Mouse (Mus musculus): ENCODE measurements around the gene Anpep. TPM values are rescaled to one million over a fixed set of nuclear protein-coding genes. Genes with fewer than 3 reads are reported as not detected.

Gene Anpep
- polyA plus RNA-seq, 1 experiment from 2014 or later: 2.3 TPM

- no peak for ATAC-seq (ENCODE audit: low FRiP score, low read depth)
- Histone ChIP-seq H3K36me3 (no peaks in the 10 kb centered on the region), H3K27me3 (no peaks in the 10 kb centered on the region), H3K4me1 (no peaks in the 10 kb centered on the region), H3K4me3 (no peak overlapping the region), H3K4me2 (replicated peaks) (no peak overlapping the region), H3K9ac (replicated peaks) (no peak overlapping the region), H3K9me3 (no peaks in the 10 kb centered on the region), H3K27ac (replicated peaks) (no peak overlapping the region)
- WGBS: 79% methylated on average over 6 of the region's 6 CpGs
These were observed 29.7 kb downstream of the Anpep start for GRCm38 (mm10) chr7:79831145-79831544.

GRCm38 (mm10) chr7:79828341-79828740 lies 32.5 kb downstream of the Anpep start:
- WGBS: 73% methylated on average over 3 of the region's 3 CpGs
- no peaks in the 10 kb centered on the region for H3K4me1 ChIP-seq

GRCm38 (mm10) chr7:79822092-79822695 lies 38.7 kb downstream of the Anpep start:
- no peak overlapping the region for H3K4me3 ChIP-seq
- no peak overlapping the region for H3K4me2 ChIP-seq (replicated peaks)
- H3K27ac ChIP-seq (replicated peaks): no peak overlapping the region
- no peaks in the 10 kb centered on the region for H3K36me3 ChIP-seq
- H3K9ac ChIP-seq (replicated peaks): no peak overlapping the region
- ATAC-seq (ENCODE audit: low FRiP score, low read depth): no peak
- H3K9me3 ChIP-seq: 0 out of 2 replicates have a peak, but pooled peaks cover 7% of the 10 kb centered on the region
- WGBS: 83% methylated on average over 12 of the region's 12 CpGs
- no peaks in the 10 kb centered on the region for H3K4me1 ChIP-seq
- H3K27me3 ChIP-seq: peaks cover 14% of the 10 kb centered on the region

More at GRCm38 (mm10) chr7:79828341-79828740, 32.5 kb downstream of the Anpep start:
- H3K9ac ChIP-seq (replicated peaks): no peak overlapping the region
- no peaks in the 10 kb centered on the region for H3K36me3 ChIP-seq
- H3K4me2 ChIP-seq (replicated peaks): no peak overlapping the region
- H3K27ac ChIP-seq (replicated peaks): no peak overlapping the region
- no peak for ATAC-seq (ENCODE audit: low FRiP score, low read depth)
- H3K4me3 ChIP-seq: no peak overlapping the region
- 0 out of 2 replicates have a peak, but pooled peaks cover 7% of the 10 kb centered on the region for H3K9me3 ChIP-seq
- H3K27me3 ChIP-seq: no peaks in the 10 kb centered on the region

- no peaks in the 10 kb centered on the region for H3K4me1 ChIP-seq
- H3K9ac ChIP-seq (replicated peaks): no peak overlapping the region
- H3K27me3 ChIP-seq: peaks cover 19% of the 10 kb centered on the region
- H3K4me2 ChIP-seq (replicated peaks): no peak overlapping the region
- no peak for ATAC-seq (ENCODE audit: low FRiP score, low read depth)
- 52% methylated on average over 11 of the region's 11 CpGs for WGBS
- H3K36me3 ChIP-seq: no peaks in the 10 kb centered on the region
- H3K27ac ChIP-seq (replicated peaks): no peak overlapping the region
- H3K9me3 ChIP-seq: 0 out of 2 replicates have a peak, but pooled peaks cover 7% of the 10 kb centered on the region
- H3K4me3 ChIP-seq: no peak overlapping the region
These were observed 40.9 kb downstream of the Anpep start for GRCm38 (mm10) chr7:79819996-79820395.

GRCm38 (mm10) chr7:79819515-79819914 lies 41.3 kb downstream of the Anpep start:
- H3K4me2 ChIP-seq (replicated peaks): no peak overlapping the region
- 0 out of 2 replicates have a peak, but pooled peaks cover 3% of the 10 kb centered on the region for H3K9me3 ChIP-seq
- H3K4me3 ChIP-seq: no peak overlapping the region
- WGBS: 48% methylated on average over 4 of the region's 4 CpGs
- no peaks in the 10 kb centered on the region for H3K4me1 ChIP-seq
- H3K27me3 ChIP-seq: peaks cover 19% of the 10 kb centered on the region
- no peak overlapping the region for H3K27ac ChIP-seq (replicated peaks)
- H3K9ac ChIP-seq (replicated peaks): no peak overlapping the region
- ATAC-seq (ENCODE audit: low FRiP score, low read depth): no peak
- no peaks in the 10 kb centered on the region for H3K36me3 ChIP-seq

GRCm38 (mm10) chr7:79818321-79818720 lies 42.5 kb downstream of the Anpep start:
- no peaks in the 10 kb centered on the region for H3K36me3 ChIP-seq
- H3K27ac ChIP-seq (replicated peaks): no peak overlapping the region
- peaks cover 19% of the 10 kb centered on the region for H3K27me3 ChIP-seq
- H3K4me1 ChIP-seq: no peaks in the 10 kb centered on the region
- no peak overlapping the region for H3K9ac ChIP-seq (replicated peaks)
- 8% methylated on average over 6 of the region's 6 CpGs for WGBS
- H3K4me2 ChIP-seq (replicated peaks): no peak overlapping the region; the same call in 1 of the 2 replicates
- no peaks in the 10 kb centered on the region for H3K9me3 ChIP-seq
- H3K4me3 ChIP-seq: no peak overlapping the region
- no peak for ATAC-seq (ENCODE audit: low FRiP score, low read depth)

- H3K4me3 ChIP-seq: no peak overlapping the region
- H3K4me1 ChIP-seq: no peaks in the 10 kb centered on the region
- H3K36me3 ChIP-seq: no peaks in the 10 kb centered on the region
- peaks cover 45% of the 10 kb centered on the region for H3K27me3 ChIP-seq
- no peak overlapping the region for H3K27ac ChIP-seq (replicated peaks)
- H3K9ac ChIP-seq (replicated peaks): no peak overlapping the region
- WGBS: 84% methylated on average over 1 of the region's 1 CpGs
- H3K4me2 ChIP-seq (replicated peaks): no peak overlapping the region
- no peaks in the 10 kb centered on the region for H3K9me3 ChIP-seq
- ATAC-seq (ENCODE audit: low FRiP score, low read depth): no peak
These were observed 47.5 kb downstream of the Anpep start for GRCm38 (mm10) chr7:79813409-79813808.

- WGBS: 20% methylated on average over 64 of the region's 71 CpGs
- peak; percentile 80 for ATAC-seq (ENCODE audit: low FRiP score, low read depth)
These were observed 50.0 kb downstream of the Anpep start, which contains the start of gene Mesp2 for GRCm38 (mm10) chr7:79810611-79811506. TSS of gene Mesp2 (plus strand) at chr7:79810727.

GRCm38 (mm10) chr7:79808561-79808960 lies 52.3 kb downstream of the Anpep start:
- H3K9me3 ChIP-seq: no peaks in the 10 kb centered on the region
- peaks cover 37% of the 10 kb centered on the region for H3K27me3 ChIP-seq
- WGBS: 90% methylated on average over 7 of the region's 7 CpGs
- H3K4me1 ChIP-seq: no peaks in the 10 kb centered on the region
- no peaks in the 10 kb centered on the region for H3K36me3 ChIP-seq
- no peak overlapping the region for H3K9ac ChIP-seq (replicated peaks)
- H3K4me3 ChIP-seq: no peak overlapping the region
- no peak overlapping the region for H3K27ac ChIP-seq (replicated peaks)
- no peak for ATAC-seq (ENCODE audit: low FRiP score, low read depth)
- no peak overlapping the region for H3K4me2 ChIP-seq (replicated peaks)

More at GRCm38 (mm10) chr7:79810611-79811506, 50.0 kb downstream of the Anpep start, which contains the start of gene Mesp2:
- Histone ChIP-seq H3K4me1 (no peaks in the 10 kb centered on the region), H3K27ac (replicated peaks) (no peak within 1 kb of the TSS), H3K27me3 (peaks cover 37% of the 10 kb centered on the region), H3K9me3 (no peaks in the 10 kb centered on the region), H3K9ac (replicated peaks) (peak within 1 kb of the TSS; percentile 52), H3K4me3 (peak within 1 kb of the TSS; percentile 38), H3K4me2 (replicated peaks) (peak within 1 kb of the TSS; percentile 56), H3K36me3 (no peaks in the 10 kb centered on the region)

- WGBS: 75% methylated on average over 2 of the region's 2 CpGs
- H3K36me3 ChIP-seq: no peaks in the 10 kb centered on the region
- H3K27me3 ChIP-seq: 0 out of 2 replicates have a peak, but pooled peaks cover 5% of the 10 kb centered on the region
- no peak for ATAC-seq (ENCODE audit: low FRiP score, low read depth)
- no peak overlapping the region for H3K4me2 ChIP-seq (replicated peaks)
- no peaks in the 10 kb centered on the region for H3K4me1 ChIP-seq
- no peak overlapping the region for H3K9ac ChIP-seq (replicated peaks)
- H3K27ac ChIP-seq (replicated peaks): no peak overlapping the region
- H3K9me3 ChIP-seq: no peaks in the 10 kb centered on the region
- H3K4me3 ChIP-seq: no peak overlapping the region
These were observed 57.0 kb downstream of the Anpep start for GRCm38 (mm10) chr7:79803887-79804286.

- Histone ChIP-seq H3K9ac (replicated peaks) (no peak overlapping the region), H3K36me3 (no peaks in the 10 kb centered on the region), H3K9me3 (no peaks in the 10 kb centered on the region), H3K4me2 (replicated peaks) (no peak overlapping the region), H3K27ac (replicated peaks) (no peak overlapping the region), H3K27me3 (peaks cover 20% of the 10 kb centered on the region), H3K4me3 (no peak overlapping the region), H3K4me1 (peaks cover 3% of the 10 kb centered on the region; the same call in 1 of the 2 replicates)
- 65% methylated on average over 5 of the region's 5 CpGs for WGBS
- ATAC-seq (ENCODE audit: low FRiP score, low read depth): no peak
These were observed 58.8 kb downstream of the Anpep start for GRCm38 (mm10) chr7:79802037-79802436.

- WGBS: 77% methylated on average over 11 of the region's 11 CpGs
- no peak overlapping the region for H3K4me2 ChIP-seq (replicated peaks)
These were observed 59.5 kb downstream of the Anpep start for GRCm38 (mm10) chr7:79801391-79801790.

More at GRCm38 (mm10) chr7:79801391-79801790, 59.5 kb downstream of the Anpep start:
- H3K36me3 ChIP-seq: no peaks in the 10 kb centered on the region
- H3K4me3 ChIP-seq: no peak overlapping the region
- no peak overlapping the region for H3K9ac ChIP-seq (replicated peaks)
- H3K27me3 ChIP-seq: peaks cover 24% of the 10 kb centered on the region
- H3K9me3 ChIP-seq: no peaks in the 10 kb centered on the region
- H3K27ac ChIP-seq (replicated peaks): no peak overlapping the region
- no peak for ATAC-seq (ENCODE audit: low FRiP score, low read depth)
- peaks cover 3% of the 10 kb centered on the region; the same call in 1 of the 2 replicates for H3K4me1 ChIP-seq

Measured in midbrain, embryonic 12.5 days (tissue).